Mouse (Mus musculus): ENCODE results near the gene Spon1.
A peak's percentile ranks its signal among the peaks of the same experiment; 100 is the strongest.

Spon1 gene

DNA sequence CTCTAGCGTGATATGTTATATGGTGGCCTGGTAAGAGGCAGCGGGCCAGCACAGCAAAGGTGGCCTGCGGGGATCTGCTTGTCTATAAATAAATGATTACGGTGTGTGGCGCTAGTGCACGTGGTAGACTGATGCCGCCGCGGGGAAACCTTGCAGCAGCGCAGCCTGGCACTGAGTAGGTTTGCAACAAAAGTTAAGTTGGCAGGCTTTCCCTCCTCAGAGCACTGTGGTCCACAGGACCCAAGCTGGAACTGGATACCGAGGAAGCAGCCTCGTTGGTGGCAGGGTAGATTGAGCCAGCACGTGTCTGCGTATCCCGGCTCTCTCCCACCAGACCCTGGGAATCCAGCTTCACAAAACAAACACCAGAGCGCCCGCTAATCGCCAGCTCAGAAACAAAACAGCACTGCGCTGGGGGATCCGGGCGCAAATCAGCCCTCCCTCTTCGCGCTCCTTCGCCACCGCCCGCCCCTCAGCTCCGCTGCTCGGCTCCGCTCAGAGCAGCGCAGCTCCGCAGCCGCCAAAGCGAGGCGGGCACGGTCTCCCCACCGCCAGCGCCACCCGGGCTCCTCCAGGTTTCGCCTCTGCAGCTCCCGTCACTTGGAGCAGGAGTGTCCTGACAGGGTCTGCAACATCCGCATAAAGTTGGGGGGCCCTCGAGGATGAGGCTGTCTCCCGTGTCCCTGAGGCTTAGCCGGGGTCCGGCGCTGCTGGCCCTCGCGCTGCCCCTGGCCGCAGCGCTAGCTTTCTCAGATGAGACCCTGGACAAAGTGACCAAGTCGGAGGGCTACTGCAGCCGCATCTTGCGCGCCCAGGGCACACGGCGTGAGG is at the start of gene Spon1:
TSS of gene Spon1 (plus strand) at position 332 of the 831 bp plus-strand sequence.
- DNase-seq (ENCODE audit: low read depth in 2 of 2, low spot score in 2 of 2), result peak in 1 of 2 experiments; percentile 4

GRCm38 (mm10) chr7:113721994-113722393 is 43.8 kb upstream of the Spon1 start:
- DNase-seq (ENCODE audit: low read depth in 2 of 2, low spot score in 2 of 2), result no peak

- no peak for DNase-seq (ENCODE audit: low read depth in 2 of 2, low spot score in 2 of 2)
Observed at GRCm38 (mm10) chr7:113723905-113724304, 41.9 kb upstream of the Spon1 start.

- no peak for DNase-seq (ENCODE audit: low read depth in 2 of 2, low spot score in 2 of 2)
Observed at GRCm38 (mm10) chr7:113727999-113728713, 37.6 kb upstream of the Spon1 start.

- no peak for DNase-seq (ENCODE audit: low read depth in 2 of 2, low spot score in 2 of 2)
Observed at GRCm38 (mm10) chr7:113728926-113729325, 36.9 kb upstream of the Spon1 start.

- DNase-seq (ENCODE audit: low read depth in 2 of 2, low spot score in 2 of 2), result no peak
Observed at GRCm38 (mm10) chr7:113730406-113731247, 35.2 kb upstream of the Spon1 start.

- no peak for DNase-seq (ENCODE audit: low read depth in 2 of 2, low spot score in 2 of 2)
Observed at GRCm38 (mm10) chr7:113737790-113738362, 27.9 kb upstream of the Spon1 start.

- no peak for DNase-seq (ENCODE audit: low read depth in 2 of 2, low spot score in 2 of 2)
Observed at GRCm38 (mm10) chr7:113739181-113739580, 26.6 kb upstream of the Spon1 start.

- no peak for DNase-seq (ENCODE audit: low read depth in 2 of 2, low spot score in 2 of 2)
Observed at GRCm38 (mm10) chr7:113742644-113743043, 23.2 kb upstream of the Spon1 start.

DNA sequence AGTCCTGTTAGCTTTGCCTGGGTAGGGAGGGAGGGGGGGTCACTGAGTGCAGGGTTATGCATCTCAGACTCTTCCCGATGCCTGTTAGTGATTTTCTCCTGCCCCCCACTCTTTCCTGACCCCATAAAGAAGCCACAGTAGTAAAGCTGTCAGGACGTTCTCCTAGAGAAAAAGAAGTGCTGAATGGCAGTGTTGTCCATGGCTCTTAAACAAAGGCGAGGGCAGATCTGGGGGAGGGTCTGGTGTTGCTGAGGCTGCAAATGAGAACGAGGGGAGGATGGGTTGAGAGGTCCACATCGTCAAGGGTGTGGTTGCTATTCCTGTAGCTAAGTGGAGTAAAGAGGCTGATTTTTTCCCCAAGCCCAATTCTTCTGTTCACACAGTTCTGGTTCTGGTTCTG is 21.8 kb upstream of the Spon1 start:
- no peak for DNase-seq (ENCODE audit: low read depth in 2 of 2, low spot score in 2 of 2)

GRCm38 (mm10) chr7:113756616-113757015 is 9.2 kb upstream of the Spon1 start:
- no peak for DNase-seq (ENCODE audit: low read depth in 2 of 2, low spot score in 2 of 2)

DNA sequence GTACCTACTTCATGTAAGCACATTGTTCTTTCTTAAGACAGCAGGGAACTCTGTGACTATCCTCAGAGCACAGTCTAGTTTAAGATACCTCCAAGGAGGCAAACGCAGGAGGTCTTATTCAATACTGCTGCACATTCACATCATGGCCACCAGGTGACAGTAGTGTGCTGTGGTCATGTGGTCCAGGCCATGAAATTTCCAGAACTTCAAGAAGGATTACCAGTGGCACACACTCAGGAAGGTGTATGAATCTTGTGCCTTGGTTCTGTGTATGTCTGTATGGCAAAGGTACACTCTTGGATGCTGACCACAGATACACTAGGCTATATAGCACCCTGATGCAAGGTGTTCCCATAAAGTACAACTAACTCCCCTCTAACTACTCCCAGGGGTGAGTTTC is 6.6 kb upstream of the Spon1 start:
- peak in 1 of 2 experiments; percentile 5 for DNase-seq (ENCODE audit: low read depth in 2 of 2, low spot score in 2 of 2)

GRCm38 (mm10) chr7:113765133-113765532 is 665 bp upstream of the Spon1 start:
- DNase-seq (ENCODE audit: low read depth in 2 of 2, low spot score in 2 of 2), result no peak

- no peak for DNase-seq (ENCODE audit: low read depth in 2 of 2, low spot score in 2 of 2)
Observed at GRCm38 (mm10) chr7:113766498-113766941, 722 bp downstream of the Spon1 start.

DNA sequence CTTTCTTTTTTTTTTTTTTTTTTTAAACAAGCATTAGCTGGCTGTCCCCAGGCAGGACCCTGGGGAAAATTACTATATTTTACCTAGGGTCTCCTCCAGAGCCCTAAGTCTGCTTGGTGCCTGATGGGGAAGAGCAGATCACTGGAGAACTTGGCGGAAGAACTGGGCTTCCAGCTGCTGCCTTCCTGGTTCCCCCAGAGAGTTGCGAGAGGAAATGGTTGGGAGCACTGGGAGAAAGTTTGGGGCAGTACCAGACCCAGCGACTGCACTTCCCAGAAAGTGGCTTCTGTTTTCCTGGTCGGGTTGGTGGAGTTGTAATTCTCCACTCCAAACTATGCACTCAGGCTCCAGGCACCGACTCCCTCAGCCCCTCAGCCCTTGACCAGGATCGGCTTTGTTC is 1.7 kb downstream of the Spon1 start:
- no peak for DNase-seq (ENCODE audit: low read depth in 2 of 2, low spot score in 2 of 2)

GRCm38 (mm10) chr7:113768174-113768935 is 2.6 kb downstream of the Spon1 start:
- DNase-seq (ENCODE audit: low read depth in 2 of 2, low spot score in 2 of 2), result no peak

DNA sequence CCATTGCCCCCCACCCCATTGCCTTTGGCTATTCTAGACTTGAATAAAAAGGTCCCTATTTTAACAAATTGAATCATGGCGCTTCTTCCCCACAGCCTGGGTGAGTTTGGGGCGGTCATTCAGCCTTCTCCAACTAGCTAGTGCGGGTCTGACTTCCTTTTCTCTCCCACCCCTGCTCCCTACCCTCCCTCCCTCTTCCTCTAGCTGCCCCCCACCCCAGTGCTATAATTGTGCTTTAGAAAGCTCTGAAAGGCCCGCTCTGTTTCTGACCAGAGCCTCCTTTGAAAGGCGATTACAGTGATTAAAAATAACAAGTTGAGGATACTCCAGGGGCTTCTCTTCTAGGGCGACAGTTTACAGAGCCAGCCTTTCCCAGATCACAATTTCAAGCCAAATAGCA is 3.5 kb downstream of the Spon1 start:
- no peak for DNase-seq (ENCODE audit: low read depth in 2 of 2, low spot score in 2 of 2)

- DNase-seq (ENCODE audit: low read depth in 2 of 2, low spot score in 2 of 2), result no peak
Observed at GRCm38 (mm10) chr7:113772135-113772534, 6.3 kb downstream of the Spon1 start.

DNA sequence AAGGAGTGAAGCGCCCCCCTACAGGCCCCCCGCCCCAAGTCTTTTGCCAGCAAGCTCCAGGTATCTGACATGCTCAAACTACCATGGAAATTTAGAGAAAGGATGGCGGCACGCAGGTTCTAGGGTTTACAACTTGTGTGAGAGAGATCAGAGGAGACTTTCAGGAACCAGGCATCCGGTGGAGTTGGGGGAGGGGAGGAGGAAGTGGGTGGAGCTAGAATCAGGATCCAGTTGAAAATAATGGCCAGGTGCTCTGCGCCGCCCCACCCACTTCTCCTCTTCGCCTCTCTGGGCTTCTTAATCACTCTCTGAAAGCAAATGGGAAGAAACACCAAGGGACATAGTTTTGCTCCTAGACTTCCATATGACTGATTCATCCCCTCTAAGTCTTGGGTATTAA is 7.6 kb downstream of the Spon1 start:
- peak in 1 of 2 experiments; percentile 22 for DNase-seq (ENCODE audit: low read depth in 2 of 2, low spot score in 2 of 2)

- peak; percentile 15 to 51 for DNase-seq (ENCODE audit: low read depth in 2 of 2, low spot score in 2 of 2)
Observed at GRCm38 (mm10) chr7:113774039-113774438, 8.2 kb downstream of the Spon1 start.

Measured in CD8-positive naive resting alpha-beta T cell, adult 2 months (primary cell).